Mouse (Mus musculus) liver, postnatal 0 days (tissue): ENCODE results near the gene Cpm.

Experiments
- CTCF ChIP-seq: sonication (generic); IDR thresholded peaks from 2 replicates; pipeline ENCODE4 v1.5.1; 2016; ENCODE audit warnings: antibody characterized with exemption, low read depth
- EP300 ChIP-seq: IDR thresholded peaks from 2 replicates; pipeline ENCODE4 v1.6.1; 2016; ENCODE audit warnings: antibody characterized with exemption, low read depth, mild to moderate bottlenecking

DNA sequence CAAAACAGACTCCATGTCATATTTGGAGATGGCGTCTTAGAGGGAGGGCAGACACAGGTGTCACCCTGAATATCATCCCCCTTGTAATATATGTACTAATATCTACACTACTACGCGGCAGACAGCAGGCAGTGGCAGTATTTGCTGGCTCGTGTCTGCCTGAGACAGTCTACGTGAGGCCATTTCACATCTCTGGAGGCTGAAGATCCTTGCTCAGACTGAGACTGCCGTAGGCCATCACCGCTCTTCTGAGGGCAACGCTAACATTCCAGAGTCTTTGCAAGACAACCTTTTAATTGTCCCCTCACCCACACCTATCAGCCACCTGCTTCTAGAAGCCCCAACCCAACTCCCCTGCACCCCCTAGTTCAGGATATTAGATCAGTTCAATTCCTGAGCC, 84.2 kb downstream of the Cpm start:
- TF ChIP-seq CTCF (no peak), EP300 (no peak)
